Mouse (Mus musculus) embryonic fibroblast, embryonic 13.5 days (primary cell): ENCODE measurements at regions not wholly inside any gene's neighbourhood (a gene's known extent, or its start where the extent isn't known, plus 50 kb on each side); places are given as distances from the start of the nearest gene placed in this dataset.

Experiments
- CTCF ChIP-seq: IDR thresholded peaks from 2 replicates; pipeline ENCODE4 v1.5.1; 2011; ENCODE audit warnings: mild to moderate bottlenecking, control low read depth, low read length, moderate library complexity, borderline replicate concordance; ENCODE audit not compliant: insufficient read depth
- POLR2A ChIP-seq: IDR thresholded peaks from 2 replicates; pipeline ENCODE4 v1.6.1; 2011; ENCODE audit warnings: low read depth, mild to moderate bottlenecking, control low read depth, low read length, moderate library complexity

- no peak for TF ChIP-seq CTCF
- TF ChIP-seq POLR2A: no peak
These were observed 306.7 kb upstream of the Pard3b start for GRCm38 (mm10) chr1:61331906-61332305.
